Mouse (Mus musculus): ENCODE data around the gene Krtap13. TPM values are rescaled to one million over a fixed set of nuclear protein-coding genes. Genes with fewer than 3 reads are reported as not detected.

Krtap13 gene
- polyA plus RNA-seq, 1 experiment from 2014 or later: not detected

DNA sequence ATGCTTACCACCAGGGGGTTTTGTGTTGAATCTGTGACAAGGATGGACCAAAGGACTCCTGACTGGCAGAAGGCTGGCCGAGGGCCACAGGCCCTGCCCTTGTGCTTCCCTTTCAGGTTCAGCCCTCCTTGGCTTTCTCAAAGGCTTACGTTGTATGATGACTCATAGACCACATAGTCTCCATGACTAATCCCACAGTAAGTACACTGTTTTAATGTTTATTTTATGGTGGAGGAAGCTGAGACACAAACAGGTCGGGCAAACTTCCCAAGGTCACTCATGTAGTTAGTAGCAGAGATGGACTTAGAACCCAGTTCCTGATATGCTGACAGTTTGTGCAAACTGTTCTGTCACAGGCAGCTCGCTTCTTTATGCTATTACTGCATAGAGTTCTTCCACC is 40.7 kb downstream of the Krtap13 start:
- WGBS (ENCODE audit: insufficient replicate concordance): 46% methylated on average over 4 of the region's 4 CpGs
- Histone ChIP-seq H3K27ac (ENCODE audit: low read depth) (no peak overlapping the region), H3K9ac (replicated peaks) (no peak overlapping the region), H3K4me3 (ENCODE audit: low read depth, low read length) (no peak overlapping the region), H3K9me3 (ENCODE audit: low read length) (no peaks in the 10 kb centered on the region), H3K4me2 (ENCODE audit: low read depth, low read length) (no peak overlapping the region), H3K27me3 (ENCODE audit: insufficient read depth, low read length) (no peaks in the 10 kb centered on the region), H3K36me3 (replicated peaks; ENCODE audit: insufficient read depth, low read length) (no peaks in the 10 kb centered on the region), H3K4me1 (ENCODE audit: insufficient read depth) (no peaks in the 10 kb centered on the region)
- TF ChIP-seq EP300 (IDR thresholded peaks at IDR 0.05; ENCODE audit: low read depth) (no peak), CTCF (IDR thresholded peaks at IDR 0.05; ENCODE audit: low read depth) (peak; percentile 21; the same call in 1 of the 2 replicates)
- DNase-seq (peak; percentile 33), ATAC-seq (peak; percentile 93)

GRCm38 (mm10) chr16:88707496-88708012 is 43.9 kb downstream of the Krtap13 start, which contains the start of gene 2310061N02Rik:
Gene 2310061N02Rik, minus strand, starts transcription at chr16:88707962.
- Histone ChIP-seq H3K27me3 (ENCODE audit: insufficient read depth, low read length) (no peaks in the 10 kb centered on the region), H3K9ac (replicated peaks) (no peak within 1 kb of the TSS), H3K27ac (ENCODE audit: low read depth) (no peak within 1 kb of the TSS), H3K4me1 (ENCODE audit: insufficient read depth) (no peaks in the 10 kb centered on the region), H3K4me3 (ENCODE audit: low read depth, low read length) (no peak within 1 kb of the TSS), H3K4me2 (ENCODE audit: low read depth, low read length) (no peak within 1 kb of the TSS), H3K36me3 (replicated peaks; ENCODE audit: insufficient read depth, low read length) (no peaks in the 10 kb centered on the region), H3K9me3 (ENCODE audit: low read length) (no peaks in the 10 kb centered on the region)
- WGBS (ENCODE audit: insufficient replicate concordance): 65% methylated on average over 10 of the region's 10 CpGs
- DNase-seq (no peak), ATAC-seq (no peak)
- TF ChIP-seq EP300 (IDR thresholded peaks at IDR 0.05; ENCODE audit: low read depth) (no peak), CTCF (IDR thresholded peaks at IDR 0.05; ENCODE audit: low read depth) (no peak)

GRCm38 (mm10) chr16:88701072-88701864 is 50.2 kb downstream of the Krtap13 start:
- Histone ChIP-seq H3K4me2 (ENCODE audit: low read depth, low read length) (no peak overlapping the region), H3K27me3 (ENCODE audit: insufficient read depth, low read length) (no peaks in the 10 kb centered on the region), H3K27ac (ENCODE audit: low read depth) (peak overlapping the region; percentile 7; the same call in 1 of the 2 replicates), H3K36me3 (replicated peaks; ENCODE audit: insufficient read depth, low read length) (no peaks in the 10 kb centered on the region), H3K4me3 (ENCODE audit: low read depth, low read length) (no peak overlapping the region), H3K9ac (replicated peaks) (no peak overlapping the region), H3K9me3 (ENCODE audit: low read length) (no peaks in the 10 kb centered on the region), H3K4me1 (ENCODE audit: insufficient read depth) (no peaks in the 10 kb centered on the region)
- WGBS (ENCODE audit: insufficient replicate concordance): 46% methylated on average over 4 of the region's 4 CpGs
- TF ChIP-seq EP300 (IDR thresholded peaks at IDR 0.05; ENCODE audit: low read depth) (no peak), CTCF (IDR thresholded peaks at IDR 0.05; ENCODE audit: low read depth) (no peak)
- ATAC-seq: peak; percentile 78
- DNase-seq: peak; percentile 46

Other genes starting within 250 kb of the Krtap13 start
- gene Cldn17, start 244.7 kb downstream of the Krtap13 start, polyA plus RNA-seq (2015; fragmentation: Nextera tagmentation; extraction: Ambion mirVana): not detected in 2 replicates
- 0.09 and 0.13 TPM in 2 replicates for gene Cldn8, start 188.5 kb downstream of the Krtap13 start, polyA plus RNA-seq (2015; fragmentation: Nextera tagmentation; extraction: Ambion mirVana)
- not detected in 2 replicates for gene Krtap24-1, start 139.4 kb downstream of the Krtap13 start, polyA plus RNA-seq (2015; fragmentation: Nextera tagmentation; extraction: Ambion mirVana)
- gene 2310079G19Rik, start 124.0 kb downstream of the Krtap13 start, polyA plus RNA-seq (2015; fragmentation: Nextera tagmentation; extraction: Ambion mirVana): not detected in 2 replicates
- not detected in 2 replicates for gene Krtap26-1, start 103.8 kb downstream of the Krtap13 start, polyA plus RNA-seq (2015; fragmentation: Nextera tagmentation; extraction: Ambion mirVana)
- gene Krtap27-1, start 80.0 kb downstream of the Krtap13 start, polyA plus RNA-seq (2015; fragmentation: Nextera tagmentation; extraction: Ambion mirVana): not detected in 2 replicates
- gene 2310061N02Rik, start 43.7 kb downstream of the Krtap13 start, polyA plus RNA-seq (2015; fragmentation: Nextera tagmentation; extraction: Ambion mirVana): not detected in 2 replicates
- not detected in 2 replicates for gene Krtap13-1, start 22.8 kb downstream of the Krtap13 start, polyA plus RNA-seq (2015; fragmentation: Nextera tagmentation; extraction: Ambion mirVana)
- not detected in 2 replicates for gene 2310034C09Rik, start 7.2 kb upstream of the Krtap13 start, polyA plus RNA-seq (2015; fragmentation: Nextera tagmentation; extraction: Ambion mirVana)
- not detected in 2 replicates for gene 2310057N15Rik, start 22.6 kb upstream of the Krtap13 start, polyA plus RNA-seq (2015; fragmentation: Nextera tagmentation; extraction: Ambion mirVana)
- gene Gm5965, start 26.3 kb upstream of the Krtap13 start, polyA plus RNA-seq (2015; fragmentation: Nextera tagmentation; extraction: Ambion mirVana): not detected in 2 replicates
- not detected in 2 replicates for gene Gm20741, start 60.6 kb upstream of the Krtap13 start, polyA plus RNA-seq (2015; fragmentation: Nextera tagmentation; extraction: Ambion mirVana)
- not detected in 2 replicates for gene Krtap15, start 68.6 kb upstream of the Krtap13 start, polyA plus RNA-seq (2015; fragmentation: Nextera tagmentation; extraction: Ambion mirVana)
- not detected in 2 replicates for gene Krtap14, start 74.5 kb upstream of the Krtap13 start, polyA plus RNA-seq (2015; fragmentation: Nextera tagmentation; extraction: Ambion mirVana)
- not detected in 2 replicates for gene Krtap19-1, start 117.8 kb upstream of the Krtap13 start, polyA plus RNA-seq (2015; fragmentation: Nextera tagmentation; extraction: Ambion mirVana)
- not detected in 2 replicates for gene Krtap19-2, start 122.6 kb upstream of the Krtap13 start, polyA plus RNA-seq (2015; fragmentation: Nextera tagmentation; extraction: Ambion mirVana)
- not detected in 2 replicates for gene Krtap19-3, start 126.4 kb upstream of the Krtap13 start, polyA plus RNA-seq (2015; fragmentation: Nextera tagmentation; extraction: Ambion mirVana)
- gene Krtap19-4, start 133.5 kb upstream of the Krtap13 start, polyA plus RNA-seq (2015; fragmentation: Nextera tagmentation; extraction: Ambion mirVana): not detected in 2 replicates
- gene Krtap19-5, start 144.8 kb upstream of the Krtap13 start, polyA plus RNA-seq (2015; fragmentation: Nextera tagmentation; extraction: Ambion mirVana): not detected in 2 replicates
- gene Krtap19-9b, start 180.6 kb upstream of the Krtap13 start, polyA plus RNA-seq (2015; fragmentation: Nextera tagmentation; extraction: Ambion mirVana): not detected in 2 replicates
- gene Krtap16-3, start 211.2 kb upstream of the Krtap13 start, polyA plus RNA-seq (2015; fragmentation: Nextera tagmentation; extraction: Ambion mirVana): not detected in 2 replicates